Mouse (Mus musculus): ENCODE results near the gene Slc22a23. TPM values are rescaled to one million over a fixed set of nuclear protein-coding genes. Genes with fewer than 3 reads are reported as not detected.

Slc22a23 gene
- total and polyA plus RNA-seq, 3 experiments, result 0.47 to 1.3 (median 0.85) TPM

DNA sequence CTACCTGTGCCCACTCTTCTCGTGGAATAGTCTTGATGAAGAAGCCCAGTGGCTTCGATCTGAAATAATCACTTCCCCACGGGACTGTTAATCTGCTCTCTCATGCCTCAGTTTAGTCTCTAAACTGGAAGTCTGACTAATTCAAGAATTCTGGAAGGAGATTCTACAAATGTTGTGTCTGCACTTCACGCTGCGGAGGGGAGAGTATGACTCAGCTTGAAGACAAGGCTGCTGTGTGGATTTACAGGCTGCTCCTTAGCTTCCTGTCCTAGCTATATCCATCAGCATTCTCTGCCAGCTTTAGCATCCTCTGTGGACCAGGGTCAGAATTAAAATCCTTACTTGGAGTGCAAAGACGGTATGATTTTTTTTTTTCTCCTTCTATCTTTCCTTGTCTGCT is 112.0 kb downstream of the Slc22a23 start:
- DNase-seq (ENCODE audit: extremely low read depth), result no peak
- Histone ChIP-seq H3K9ac (ENCODE audit: insufficient read depth, low read depth) (no peak overlapping the region), H3K79me2 (replicated peaks; ENCODE audit: control insufficient read depth, extremely low read depth, insufficient read depth, poor library complexity, severe bottlenecking) (no peaks in the 10 kb centered on the region), H3K27me3 (replicated peaks) (no peaks in the 10 kb centered on the region), H3K9me3 (replicated peaks; ENCODE audit: low read length) (no peaks in the 10 kb centered on the region), H3K4me2 (ENCODE audit: insufficient read depth, low read depth, poor library complexity, severe bottlenecking) (no peak overlapping the region), H3K36me3 (replicated peaks in 1 of 2; ENCODE audit: control insufficient read depth in 1 of 2, insufficient read depth in 1 of 2, low read length in 1 of 2) (no peaks in the 10 kb centered on the region), H3K4me1 (ENCODE audit: control insufficient read depth in 1 of 2, insufficient read depth in 2 of 2) (peaks cover 5 to 6% of the 10 kb centered on the region in 2 experiments; a peak in 3 of 4 replicates), H3K4me3 (replicated peaks in 1 of 3; ENCODE audit: low read depth in 2 of 3, low read length in 2 of 3, poor library complexity in 1 of 3) (no peak overlapping the region), H3K27ac (ENCODE audit: insufficient read depth, low read depth) (no peak overlapping the region)
- dilution Hi-C loops (cut with MboI; ENCODE audit: extremely low pct_ligation_motif_present, extremely low pct_unique_long_range_greater_than_20kb, low sequenced_read_pairs) (no loop called here), in situ Hi-C loops (cut with MboI; ENCODE audit: low pct_ligation_motif_present, low pct_unique_long_range_greater_than_20kb, low sequenced_read_pairs) (no loop called here)
- TF ChIP-seq IRF4 (IDR thresholded peaks at IDR 0.05; ENCODE audit: low read depth, low read length) (no peak), CHD2 (IDR thresholded peaks at IDR 0.05; ENCODE audit: low read length) (no peak), MAFK (IDR thresholded peaks at IDR 0.05; ENCODE audit: insufficient replicate concordance, low read length) (no peak), RAD21 (IDR thresholded peaks at IDR 0.05; ENCODE audit: low read depth, low read length) (no peak), ZKSCAN1 (IDR thresholded peaks at IDR 0.05; ENCODE audit: borderline replicate concordance, low read depth, low read length) (no peak), MEF2A (IDR thresholded peaks at IDR 0.05; ENCODE audit: borderline replicate concordance, low read depth, low read length) (no peak), RCOR1 (conservative IDR thresholded peaks at IDR 0.05; ENCODE audit: low read depth, low read length) (no peak), MYC (IDR thresholded peaks at IDR 0.05; ENCODE audit: low read depth, low read length) (no peak), USF2 (conservative IDR thresholded peaks at IDR 0.05; ENCODE audit: low read depth, low read length) (no peak), USF1 (IDR thresholded peaks at IDR 0.05; ENCODE audit: low read depth, low read length) (no peak), KAT2A (IDR thresholded peaks at IDR 0.05; ENCODE audit: insufficient replicate concordance, low read length) (no peak), SMC3 (IDR thresholded peaks at IDR 0.05; ENCODE audit: low read depth, low read length) (no peak), CHD1 (IDR thresholded peaks at IDR 0.05; ENCODE audit: low read depth, low read length) (no peak), ZC3H11A (IDR thresholded peaks at IDR 0.05; ENCODE audit: low read depth, low read length) (no peak), HCFC1 (IDR thresholded peaks at IDR 0.05; ENCODE audit: low read depth, low read length) (no peak), UBTF (IDR thresholded peaks at IDR 0.05; ENCODE audit: low read depth, low read length) (no peak)

DNA sequence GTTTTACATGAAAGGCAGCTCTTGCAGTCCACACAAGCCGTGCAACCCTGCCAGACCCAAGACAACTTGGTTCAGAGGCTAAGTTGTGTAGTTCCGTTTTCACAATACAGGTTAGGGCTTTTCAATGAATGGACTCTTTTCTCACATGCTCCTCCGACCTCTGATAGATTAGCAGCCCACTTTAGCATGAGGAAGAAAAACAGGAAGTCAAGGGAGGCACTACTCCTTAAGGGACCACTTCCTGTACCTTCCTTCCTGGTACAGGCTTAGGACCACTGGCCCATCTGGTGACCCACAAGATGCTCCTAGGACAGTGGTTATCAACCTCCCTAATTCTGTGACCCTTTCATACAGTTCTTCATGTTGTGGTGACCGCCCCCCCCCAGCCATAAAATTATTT is 116.1 kb downstream of the Slc22a23 start:
- no peaks in the 10 kb centered on the region for H3K36me3 ChIP-seq (replicated peaks in 1 of 2; ENCODE audit: control insufficient read depth in 1 of 2, insufficient read depth in 1 of 2, low read length in 1 of 2)
- peak; percentile 10 for DNase-seq (ENCODE audit: extremely low read depth)
- in situ Hi-C loops (cut with MboI; ENCODE audit: low pct_ligation_motif_present, low pct_unique_long_range_greater_than_20kb, low sequenced_read_pairs), result no loop called here

More for the DNA sequence above, 116.1 kb downstream of the Slc22a23 start:
- dilution Hi-C loops (cut with MboI; ENCODE audit: extremely low pct_ligation_motif_present, extremely low pct_unique_long_range_greater_than_20kb, low sequenced_read_pairs), result no loop called here
- Histone ChIP-seq H3K27ac (ENCODE audit: insufficient read depth, low read depth) (no peak overlapping the region), H3K4me1 (ENCODE audit: control insufficient read depth in 1 of 2, insufficient read depth in 2 of 2) (peaks cover 5% of the 10 kb centered on the region in 2 experiments; a peak in 3 of 4 replicates), H3K9ac (ENCODE audit: insufficient read depth, low read depth) (no peak overlapping the region), H3K4me2 (ENCODE audit: insufficient read depth, low read depth, poor library complexity, severe bottlenecking) (no peak overlapping the region), H3K27me3 (replicated peaks) (no peaks in the 10 kb centered on the region), H3K79me2 (replicated peaks; ENCODE audit: control insufficient read depth, extremely low read depth, insufficient read depth, poor library complexity, severe bottlenecking) (no peaks in the 10 kb centered on the region), H3K4me3 (replicated peaks in 1 of 3; ENCODE audit: low read depth in 2 of 3, low read length in 2 of 3, poor library complexity in 1 of 3) (no peak overlapping the region), H3K9me3 (replicated peaks; ENCODE audit: low read length) (no peaks in the 10 kb centered on the region)
- TF ChIP-seq ELF1 (IDR thresholded peaks at IDR 0.05; ENCODE audit: low read depth, low read length) (peak; percentile 43; the same call in 1 of the 2 replicates), GABPA (IDR thresholded peaks at IDR 0.05; ENCODE audit: insufficient replicate concordance, low read depth, low read length) (no peak)
